Mouse (Mus musculus) 3T3-L1 (cell line): ENCODE measurements at regions not wholly inside any gene's neighbourhood (a gene's known extent, or its start where the extent isn't known, plus 50 kb on each side); places are given as distances from the start of the nearest gene placed in this dataset.
"Not testable (repeated sequence)": the region's sequence is repeated elsewhere in the genome, so short reads cannot be mapped to it uniquely, and the experiment has no call there.

ENCODE experiments used
- DNase-seq: peaks from one replicate; pipeline ENCODE4 v3.0.0-alpha.2; 2015; ENCODE audit warnings: low read depth, low spot score

GRCm38 (mm10) chr9:115777097-115777864, 132.0 kb upstream of the Gadl1 start:
- no peak for DNase-seq

GRCm38 (mm10) chr9:115778862-115779261, 130.4 kb upstream of the Gadl1 start:
- DNase-seq = no peak

- DNase-seq = no peak
These were observed 109.9 kb upstream of the Gadl1 start for GRCm38 (mm10) chr9:115799330-115799729.

- no peak for DNase-seq
These were observed 108.6 kb upstream of the Gadl1 start for GRCm38 (mm10) chr9:115800624-115801023.

GRCm38 (mm10) chr9:115803071-115803470, 106.2 kb upstream of the Gadl1 start:
- DNase-seq = no peak

GRCm38 (mm10) chr9:115805224-115805623, 104.0 kb upstream of the Gadl1 start:
- DNase-seq = no peak

- no peak for DNase-seq
These were observed 103.1 kb upstream of the Gadl1 start for GRCm38 (mm10) chr9:115806018-115806702.

GRCm38 (mm10) chr9:115840186-115840585, 69.1 kb upstream of the Gadl1 start:
- no peak for DNase-seq

GRCm38 (mm10) chr9:115840791-115841190, 68.5 kb upstream of the Gadl1 start:
- no peak for DNase-seq

- no peak for DNase-seq
These were observed 67.6 kb upstream of the Gadl1 start for GRCm38 (mm10) chr9:115841684-115842083.

GRCm38 (mm10) chr9:115844340-115844739, 64.9 kb upstream of the Gadl1 start:
- DNase-seq = no peak

GRCm38 (mm10) chr9:115845091-115845490, 64.2 kb upstream of the Gadl1 start:
- no peak for DNase-seq

GRCm38 (mm10) chr9:115847289-115848074, 61.8 kb upstream of the Gadl1 start:
- DNase-seq = no peak

- DNase-seq = not testable (repeated sequence)
These were observed 55.9 kb upstream of the Gadl1 start for GRCm38 (mm10) chr9:115853210-115853842.

GRCm38 (mm10) chr9:115857301-115857700, 52.0 kb upstream of the Gadl1 start:
- no peak for DNase-seq

- no peak for DNase-seq
These were observed 50.4 kb upstream of the Gadl1 start for GRCm38 (mm10) chr9:115858848-115859247.
